Mouse (Mus musculus) heart, postnatal 25 days (tissue): Measurements from ENCODE around the gene Ilvbl. TPM values are rescaled to one million over a fixed set of nuclear protein-coding genes. Genes with fewer than 3 reads are reported as not detected.
"Not testable (repeated sequence)": the region's sequence is repeated elsewhere in the genome, so short reads cannot be mapped to it uniquely, and the experiment has no call there.

ENCODE experiments used
- DNase-seq: peaks from one replicate; pipeline ENCODE4 v3.0.0; 2022; ENCODE audit warnings: low spot score
- intact Hi-C: fragments of 180-260 bp; cut with DNase I; formaldehyde crosslinking; loops from one replicate; pipeline ENCODE4 v1.15.1; 2025
- microRNA-seq: library from miRNA; unstranded; fragments of <30 nt; microRNA quantifications from one replicate; pipeline ENCODE4 v1.2.0, GENCODE M21; 2022
- total RNA-seq, 2 experiments: library from RNA; stranded (reverse); gene quantifications; 2 replicates each; pipeline ENCODE4 v1.2.3; 2021

Gene Ilvbl
- total RNA-seq, 2 experiments from 2014 or later, result 32.9 to 34.9 TPM

- no peak for DNase-seq
- intact Hi-C loops, result no loop called here
Measured at GRCm38 (mm10) chr10:78589291-78589690, 15.1 kb downstream of the Ilvbl start.

DNA sequence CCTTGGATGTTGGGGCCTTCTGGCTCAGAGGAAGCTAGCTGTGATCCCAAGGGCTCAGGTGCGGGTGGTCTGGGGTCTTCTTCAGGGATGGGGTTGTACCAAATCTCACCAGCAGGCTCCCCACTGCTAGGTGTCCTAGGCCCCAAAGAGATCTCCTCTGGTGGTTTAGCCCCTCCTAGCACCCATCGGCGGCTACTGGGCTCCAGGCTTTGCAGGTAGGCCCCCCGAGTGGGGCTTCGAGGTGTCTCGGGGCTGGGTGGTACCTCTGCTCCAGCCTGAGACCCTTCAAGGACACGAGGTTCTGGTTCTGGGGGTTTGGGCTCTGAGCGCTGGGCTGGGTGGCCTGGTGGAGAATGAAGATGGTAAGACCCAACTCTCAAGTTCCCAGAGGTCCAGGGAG, 15.8 kb downstream of the Ilvbl start:
- intact Hi-C loops, result loop anchor here (2.0 kb wide), 1 partner anchor 13 kb away; no protein-coding TSS in a partner anchor
- no peak for DNase-seq

DNA sequence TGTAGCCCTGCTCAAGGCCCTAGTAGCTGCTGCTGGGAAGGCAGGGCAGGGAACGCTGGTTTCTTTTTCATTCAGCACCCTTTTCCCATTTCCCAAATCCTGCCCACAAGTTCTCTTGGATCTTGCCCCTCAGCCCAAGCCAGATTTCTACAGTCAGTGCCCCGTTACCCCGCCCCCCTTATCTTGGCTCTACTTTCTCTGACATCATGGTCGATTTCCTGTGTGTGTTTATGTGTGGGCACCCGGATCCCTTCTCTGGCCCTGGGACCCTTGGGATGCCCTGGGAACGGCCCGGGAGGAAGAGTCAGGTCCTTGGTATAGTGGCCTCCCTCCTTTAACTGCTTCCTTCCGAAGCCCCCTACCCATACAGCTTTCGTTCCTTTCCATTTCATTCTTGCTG, 16.6 kb downstream of the Ilvbl start:
- no peak for DNase-seq
- intact Hi-C loops, result loop anchor here (2.0 kb wide), 1 partner anchor 14 kb away; no protein-coding TSS in a partner anchor

GRCm38 (mm10) chr10:78591406-78592328, 17.5 kb downstream of the Ilvbl start, which contains the start of gene Syde1:
Gene Syde1, minus strand, starts transcription at chr10:78591964.
- intact Hi-C loops, result loop anchor here (2.0 kb wide), 1 partner anchor 15 kb away; no protein-coding TSS in a partner anchor
- DNase-seq, result peak; percentile 35

DNA sequence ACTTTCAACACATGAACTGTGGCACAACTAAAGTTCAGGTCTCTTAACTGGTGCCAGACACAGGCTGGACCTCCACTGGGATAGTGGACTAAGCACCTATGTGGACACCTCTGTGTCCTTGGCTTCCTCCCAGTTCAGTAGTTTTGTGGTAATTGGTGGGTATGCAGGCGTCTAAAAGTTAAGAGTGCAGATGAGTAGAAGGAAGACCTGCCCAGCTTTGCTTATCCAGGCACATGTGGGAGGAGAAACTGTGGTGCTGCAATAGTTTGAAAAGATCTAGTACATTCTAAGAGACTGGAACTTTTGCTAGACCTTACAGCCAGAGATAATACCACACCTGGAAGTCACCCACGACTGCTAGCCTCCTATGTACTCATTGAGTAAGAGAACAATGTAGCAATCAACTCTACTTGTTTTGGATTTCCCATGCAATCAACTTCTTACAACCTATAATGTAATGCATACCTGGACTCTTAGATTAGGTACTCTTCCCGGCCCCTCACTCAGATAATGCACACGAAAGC, 18.8 kb downstream of the Ilvbl start:
- intact Hi-C loops, result no loop called here
- DNase-seq, result no peak

DNA sequence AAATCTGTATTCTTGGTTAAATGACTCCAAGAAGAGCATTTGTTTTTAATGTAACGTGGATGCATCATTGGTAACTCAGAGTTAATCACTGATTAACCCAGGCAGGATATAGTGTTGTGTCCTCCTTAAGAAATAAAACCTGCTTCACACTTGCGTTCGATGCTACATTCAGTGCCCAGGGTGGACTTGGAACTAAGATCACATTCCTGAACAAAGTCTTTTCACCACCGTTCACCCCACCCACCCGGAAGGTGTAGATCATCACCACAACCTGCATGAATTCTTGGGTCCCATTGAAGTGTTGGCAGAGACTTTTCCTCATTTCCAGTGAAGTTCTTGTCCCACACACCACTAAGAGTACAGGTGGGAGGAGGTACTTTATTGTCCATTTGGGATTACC, 19.6 kb downstream of the Ilvbl start:
- intact Hi-C loops, result no loop called here
- no peak for DNase-seq

DNA sequence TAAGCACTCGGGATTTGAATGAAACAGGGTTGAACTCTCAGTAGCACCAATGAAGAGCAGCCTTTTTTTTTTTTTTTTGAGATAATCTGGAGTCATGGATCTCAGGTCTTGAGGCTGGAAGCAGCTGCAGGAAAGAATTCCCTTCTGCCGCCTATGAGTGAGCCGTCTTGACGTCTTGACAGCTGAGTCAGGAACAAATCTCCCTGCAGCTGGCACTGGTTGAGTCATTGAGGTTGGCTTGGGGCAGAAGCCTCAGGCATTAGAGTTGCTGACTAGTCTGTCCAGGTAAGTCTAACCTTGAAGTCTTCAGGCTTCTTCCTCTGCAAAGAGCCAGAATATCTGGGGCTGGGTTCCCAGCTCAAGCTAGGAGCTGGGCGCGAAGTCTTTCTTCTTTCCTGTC, 20.0 kb downstream of the Ilvbl start:
- intact Hi-C loops, result no loop called here
- no peak for DNase-seq

- intact Hi-C loops, result no loop called here
- DNase-seq, result no peak
Measured at GRCm38 (mm10) chr10:78594566-78594965, 20.4 kb downstream of the Ilvbl start.

DNA sequence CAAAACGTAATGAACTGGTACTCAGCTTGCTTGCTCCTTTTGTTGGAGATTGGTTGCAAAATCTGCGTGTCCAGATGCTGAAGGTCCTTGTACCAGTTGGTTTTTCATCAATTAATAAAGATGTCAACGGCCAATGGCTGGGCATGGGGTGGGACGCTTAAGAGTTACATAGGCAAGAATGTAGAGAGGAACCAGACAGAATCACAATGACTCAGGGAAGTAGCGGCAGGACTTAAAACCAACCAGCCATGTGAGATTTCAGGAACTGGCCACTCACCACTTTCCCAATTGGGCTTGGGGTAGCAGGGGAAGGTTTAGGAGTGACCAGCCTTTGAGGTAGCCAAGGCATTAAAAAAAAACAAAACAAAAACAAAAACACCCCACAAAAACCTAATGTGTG, 25.7 kb downstream of the Ilvbl start:
- no peak for DNase-seq
- intact Hi-C loops, result loop anchor here (5.0 kb wide), 1 partner anchor 43 kb away; no protein-coding TSS in a partner anchor

- intact Hi-C loops, result loop anchor here (1.0 to 5.0 kb wide), 3 partner anchors 64 to 166 kb away; no protein-coding TSS in a partner anchor
- DNase-seq, result no peak
Measured at GRCm38 (mm10) chr10:78605080-78605479, 30.9 kb downstream of the Ilvbl start.

DNA sequence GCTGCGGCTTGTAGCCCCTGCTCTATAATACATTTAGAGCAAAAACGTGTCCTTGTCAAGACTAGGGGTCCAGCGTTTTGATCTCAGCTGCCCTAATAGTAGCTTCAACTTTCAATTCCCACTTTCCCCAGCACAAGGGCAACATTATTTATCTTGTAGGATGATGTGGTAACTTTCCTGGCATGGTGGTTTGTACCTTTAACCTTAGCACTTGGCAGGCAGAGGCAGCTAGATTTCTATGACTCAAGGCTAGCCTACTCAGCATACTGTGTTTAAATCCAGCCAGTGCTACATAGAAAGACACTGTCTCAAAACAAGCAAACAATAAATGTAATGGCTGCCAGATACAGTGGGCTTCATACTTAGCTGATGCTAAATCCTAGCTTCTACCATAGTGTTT, 33.5 kb downstream of the Ilvbl start:
- no peak for DNase-seq
- intact Hi-C loops, result loop anchor here (5.0 kb wide), 1 partner anchor 85 kb away; no protein-coding TSS in a partner anchor

DNA sequence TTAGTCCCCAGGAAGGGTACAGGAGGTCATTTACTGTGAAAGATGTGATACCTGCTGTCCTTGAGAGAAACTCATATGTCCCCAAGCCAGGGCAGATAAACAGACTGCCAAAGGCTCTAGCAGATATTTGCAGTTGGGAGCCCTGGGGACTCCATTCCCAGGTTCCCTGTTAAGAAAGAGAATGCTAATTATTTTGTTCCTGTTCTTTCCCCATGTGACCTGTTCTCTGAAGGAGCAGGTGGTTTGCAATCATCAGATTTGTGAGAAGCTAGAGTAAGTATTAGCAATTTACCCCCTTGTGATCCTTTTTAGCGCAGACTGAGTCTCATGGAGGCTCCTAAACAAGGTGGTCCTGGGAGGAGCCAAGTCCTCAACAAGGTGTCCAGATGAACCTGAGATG, 43.8 kb downstream of the Ilvbl start, which contains the start of gene Olfr1357:
Gene Olfr1357 (minus strand): TSS at position 101 of the 400 bp plus-strand sequence.
- DNase-seq, result no peak
- intact Hi-C loops, result no loop called here

GRCm38 (mm10) chr10:78623143-78623542, 49.0 kb downstream of the Ilvbl start:
- DNase-seq, intact Hi-C loops: not testable (repeated sequence)

DNA sequence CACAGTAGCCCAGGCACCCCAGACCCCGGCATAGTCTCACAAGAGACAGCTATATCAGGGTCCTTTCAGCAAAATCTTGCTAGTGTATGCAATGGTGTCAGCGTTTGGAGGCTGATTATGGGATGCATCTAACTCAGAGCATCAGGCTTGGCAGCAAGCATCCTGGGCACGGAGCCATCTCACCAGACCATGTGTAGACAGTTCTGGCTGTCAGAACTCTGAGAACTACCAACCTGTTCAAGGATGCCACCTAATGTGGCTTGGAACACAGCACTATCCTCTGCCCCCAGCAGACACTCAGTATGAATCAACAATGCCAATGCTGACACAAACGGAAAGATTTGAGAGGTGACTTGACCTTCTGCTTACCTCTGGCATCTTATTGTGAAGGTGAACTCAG, 56.0 kb downstream of the Ilvbl start:
- intact Hi-C loops, result no loop called here
- DNase-seq, result no peak

GRCm38 (mm10) chr10:78632311-78632710, 58.2 kb downstream of the Ilvbl start:
- intact Hi-C loops, result no loop called here
- no peak for DNase-seq

Small RNA genes within 50 kb of the gene (microRNA-seq; reads per million reads assigned to microRNA genes)
- not detected for gene Gm27541

Other genes with a start within 250 kb of the Ilvbl start
- 100 to 1,000 TPM; 204 to 227 TPM for gene Agpat3, start 221.9 kb upstream of the Ilvbl start, total RNA-seq
- gene Rrp1, start 161.3 kb upstream of the Ilvbl start, total RNA-seq, result 100 to 1,000 TPM in 1 of 2 experiments, 10 to 100 TPM in 1; 92.7 to 102 TPM
- 10 to 100 TPM; 23.7 to 28.4 TPM for gene Cstb, start 148.7 kb upstream of the Ilvbl start, total RNA-seq
- 10 to 100 TPM in 1 of 2 experiments, 1 to 10 TPM in 1; 9.3 to 12.0 TPM for gene Pdxk, start 109.4 kb upstream of the Ilvbl start, total RNA-seq
- gene Olfr1358, start 56.9 kb upstream of the Ilvbl start, total RNA-seq, result not detected
- gene Syde1, start 17.6 kb downstream of the Ilvbl start, total RNA-seq, result 10 to 100 TPM; 12.8 to 13.7 TPM
- not detected for gene Olfr1357, start 43.7 kb downstream of the Ilvbl start, total RNA-seq
- not detected for gene Casp14, start 143.9 kb downstream of the Ilvbl start, total RNA-seq
- gene Ccdc105, start 178.7 kb downstream of the Ilvbl start, total RNA-seq, result not detected
- gene Slc1a6, start 206.2 kb downstream of the Ilvbl start, total RNA-seq, result not detected